Mouse (Mus musculus) stomach, embryonic 15.5 days (tissue): ENCODE measurements at regions not wholly inside any gene's neighbourhood (a gene's known extent, or its start where the extent isn't known, plus 50 kb on each side); places are given as distances from the start of the nearest gene placed in this dataset.

ENCODE experiments used
- ATAC-seq: fragments of 200-750 bp; cut with Nextera tagmentation; 2 replicates; pipeline ENCODE4 v1.8.0; 2017; ENCODE audit warnings: low read depth, moderate number of reproducible peaks, moderate TSS enrichment; ENCODE audit not compliant: insufficient read depth, low FRiP score
- H3K27ac ChIP-seq: fragments of 300-500 bp; sonication (generic); 2 replicates; pipeline ENCODE4 v1.5.1; 2015; ENCODE audit warnings: mild to moderate bottlenecking, inconsistent platforms
- H3K27me3 ChIP-seq: fragments of 300-500 bp; sonication (generic); replicated peaks from 2 replicates; pipeline ENCODE4 v1.6.1; 2015; ENCODE audit warnings: inconsistent platforms
- H3K36me3 ChIP-seq: fragments of 300-500 bp; sonication (generic); 2 replicates; pipeline ENCODE4 v1.6.1; 2015; ENCODE audit warnings: inconsistent platforms
- H3K4me1 ChIP-seq: fragments of 300-500 bp; sonication (generic); 2 replicates; pipeline ENCODE4 v1.6.1; 2015; ENCODE audit warnings: inconsistent platforms
- H3K4me2 ChIP-seq: fragments of 300-500 bp; sonication (generic); 2 replicates; pipeline ENCODE4 v1.6.1; 2015; ENCODE audit warnings: mild to moderate bottlenecking, inconsistent platforms
- H3K4me3 ChIP-seq: fragments of 300-500 bp; sonication (generic); replicated peaks from 2 replicates; pipeline ENCODE4 v1.5.1; 2015; ENCODE audit warnings: inconsistent platforms
- H3K9ac ChIP-seq: fragments of 300-500 bp; sonication (generic); 2 replicates; pipeline ENCODE4 v1.6.1; 2015; ENCODE audit warnings: inconsistent platforms
- H3K9me3 ChIP-seq: fragments of 300-500 bp; sonication (generic); 2 replicates; pipeline ENCODE4 v1.6.1; 2016; ENCODE audit warnings: inconsistent platforms
- WGBS: fragments of 180-500 bp; shearing (Covaris S2); methylation state at CpG from one replicate; pipeline ENCODE4 v1.1.7; 2015; 5-methylcytosine and 5-hydroxymethylcytosine counted together

- Histone ChIP-seq H3K4me1 (no peaks in the 10 kb centered on the region), H3K36me3 (no peaks in the 10 kb centered on the region), H3K4me2 (peak overlapping the region; percentile 45), H3K4me3 (peak overlapping the region; percentile 19; the same call in 1 of the 2 replicates), H3K9me3 (no peaks in the 10 kb centered on the region), H3K27me3 (no peaks in the 10 kb centered on the region), H3K27ac (no peak overlapping the region), H3K9ac (no peak overlapping the region)
- 2% methylated on average over 10 of the region's 10 CpGs for WGBS
- no peak; the same call in 1 of the 2 replicates for ATAC-seq
Observed at GRCm38 (mm10) chr13:46162025-46162374, 111.5 kb upstream of the Stmnd1 start.

DNA sequence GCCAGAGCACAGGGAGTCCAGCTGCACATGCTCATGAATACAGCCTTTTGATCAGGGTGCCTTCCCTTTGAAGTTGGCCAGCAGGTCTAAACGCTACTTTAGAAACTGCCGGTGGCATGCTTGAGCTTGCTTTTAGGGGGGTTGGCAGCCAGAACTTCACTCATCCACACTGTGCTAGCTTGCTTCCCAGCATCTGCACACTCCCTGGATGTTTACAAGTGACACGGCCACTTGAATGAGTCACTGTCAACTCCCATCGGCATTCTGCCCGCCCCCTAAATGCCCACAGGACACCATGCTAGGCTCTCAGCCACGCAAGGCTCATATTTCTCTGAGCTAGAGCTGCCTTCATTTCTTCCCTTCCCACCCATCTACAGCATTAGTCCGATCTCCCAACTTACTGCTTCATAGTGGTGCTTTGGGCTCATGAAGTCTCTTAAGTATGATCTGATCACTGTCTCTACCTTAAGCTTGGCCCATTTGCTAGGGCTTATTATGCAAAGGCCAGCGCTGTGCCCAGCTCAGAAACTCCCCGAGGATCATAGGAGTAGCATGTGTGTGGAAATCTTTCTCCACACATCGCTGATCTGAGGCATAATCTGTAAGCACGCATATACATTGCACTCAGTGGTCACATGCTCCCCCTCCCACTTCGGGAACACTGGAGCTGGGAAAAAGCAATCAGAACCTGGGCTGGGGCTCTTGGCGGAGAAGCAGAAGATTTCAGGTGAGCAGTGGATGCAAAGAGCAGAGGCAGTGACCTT is 112.1 kb upstream of the Stmnd1 start:
- H3K9me3 ChIP-seq, result no peaks in the 10 kb centered on the region
- ATAC-seq, result no peak
- H3K27me3 ChIP-seq, result no peaks in the 10 kb centered on the region
- H3K4me3 ChIP-seq, result peak overlapping the region; percentile 19; the same call in 1 of the 2 replicates
- peak overlapping the region; percentile 45 for H3K4me2 ChIP-seq
- no peak overlapping the region for H3K9ac ChIP-seq
- no peaks in the 10 kb centered on the region for H3K4me1 ChIP-seq
- H3K36me3 ChIP-seq, result no peaks in the 10 kb centered on the region
- WGBS, result 39% methylated on average over 13 of the region's 13 CpGs
- no peak overlapping the region for H3K27ac ChIP-seq

DNA sequence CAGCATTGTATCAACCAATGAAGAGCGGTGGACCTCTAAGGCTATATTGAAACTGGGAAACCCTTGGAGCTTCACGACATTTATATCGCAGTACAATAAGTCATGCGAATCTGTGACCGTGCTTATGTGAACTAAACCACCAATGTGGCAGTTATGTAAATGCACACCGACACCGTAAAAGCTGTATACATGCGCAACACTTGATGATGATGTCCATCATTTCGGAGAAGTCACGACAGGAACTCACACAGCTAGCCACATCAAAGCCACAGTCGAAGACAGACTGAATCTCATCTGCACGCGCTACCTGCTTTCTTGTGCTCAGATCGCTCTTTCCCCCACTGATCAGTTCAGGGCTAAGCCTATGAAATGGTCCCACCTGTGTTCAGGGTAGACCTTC is 114.2 kb upstream of the Stmnd1 start:
- no peaks in the 10 kb centered on the region for H3K27me3 ChIP-seq
- no peak overlapping the region for H3K4me2 ChIP-seq
- no peak for ATAC-seq
- no peak overlapping the region for H3K9ac ChIP-seq
- H3K27ac ChIP-seq, result no peak overlapping the region
- H3K9me3 ChIP-seq, result no peaks in the 10 kb centered on the region
- WGBS, result 93% methylated on average over 14 of the region's 14 CpGs
- H3K36me3 ChIP-seq, result no peaks in the 10 kb centered on the region
- no peaks in the 10 kb centered on the region for H3K4me1 ChIP-seq
- no peak overlapping the region for H3K4me3 ChIP-seq

DNA sequence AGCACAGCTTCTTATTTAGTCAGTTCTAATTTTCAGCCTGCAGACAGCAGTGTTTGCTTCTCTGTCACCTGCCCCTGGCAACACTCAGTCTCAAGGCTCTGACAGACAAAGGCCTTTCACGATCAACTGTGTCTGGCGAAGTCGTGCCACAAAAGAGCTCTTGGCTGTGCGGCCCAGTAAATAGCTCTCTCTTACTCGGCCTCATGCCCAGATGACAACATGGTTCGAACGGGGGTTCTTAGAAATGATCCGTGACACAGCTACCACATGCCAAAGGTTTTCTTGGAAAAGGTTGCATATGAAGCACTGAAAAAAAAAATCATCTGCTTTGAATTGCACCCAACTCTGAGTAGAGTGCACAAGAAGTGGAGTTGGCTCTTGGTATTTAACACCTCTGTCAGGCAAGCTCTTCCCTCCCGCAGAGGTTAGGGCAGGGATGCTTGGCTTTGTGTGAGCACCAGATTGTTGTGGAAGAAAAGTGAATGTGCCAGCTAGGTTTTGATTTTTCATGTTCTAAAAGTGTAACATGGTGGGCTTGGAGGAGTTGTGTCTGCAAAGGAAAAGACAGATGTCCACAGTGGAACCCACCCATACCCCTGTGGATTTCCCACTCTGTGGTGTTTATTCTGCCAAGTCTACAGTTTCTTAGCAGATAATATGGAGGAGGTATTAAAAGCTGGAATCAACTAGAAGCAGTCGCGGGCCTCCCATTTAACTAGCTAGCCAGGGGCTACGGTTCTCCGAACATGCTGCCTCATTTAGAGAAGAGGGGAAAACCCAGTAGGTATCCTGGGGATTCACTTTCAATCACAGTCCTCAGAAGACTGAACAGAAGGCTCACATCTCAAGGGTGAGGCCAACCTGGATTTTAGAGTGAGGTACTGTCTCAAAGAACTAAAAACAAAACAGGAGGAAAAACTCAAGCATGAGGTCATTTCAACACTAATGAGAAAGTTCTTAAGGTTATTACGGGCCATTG is 120.0 kb upstream of the Stmnd1 start:
- Histone ChIP-seq H3K9me3 (no peaks in the 10 kb centered on the region), H3K4me2 (no peak overlapping the region), H3K4me1 (no peaks in the 10 kb centered on the region), H3K36me3 (no peaks in the 10 kb centered on the region), H3K9ac (no peak overlapping the region), H3K27me3 (no peaks in the 10 kb centered on the region), H3K4me3 (no peak overlapping the region), H3K27ac (no peak overlapping the region)
- ATAC-seq, result no peak
- WGBS, result 84% methylated on average over 14 of the region's 14 CpGs

GRCm38 (mm10) chr13:46140006-46140405 is 133.5 kb upstream of the Stmnd1 start:
- Histone ChIP-seq H3K9me3 (no peaks in the 10 kb centered on the region), H3K9ac (no peak overlapping the region), H3K36me3 (no peaks in the 10 kb centered on the region), H3K27me3 (no peaks in the 10 kb centered on the region), H3K4me1 (no peaks in the 10 kb centered on the region), H3K4me3 (no peak overlapping the region), H3K4me2 (no peak overlapping the region), H3K27ac (no peak overlapping the region)
- 85% methylated on average over 3 of the region's 3 CpGs for whole genome bisulfite sequencing
- ATAC-seq, result no peak

DNA sequence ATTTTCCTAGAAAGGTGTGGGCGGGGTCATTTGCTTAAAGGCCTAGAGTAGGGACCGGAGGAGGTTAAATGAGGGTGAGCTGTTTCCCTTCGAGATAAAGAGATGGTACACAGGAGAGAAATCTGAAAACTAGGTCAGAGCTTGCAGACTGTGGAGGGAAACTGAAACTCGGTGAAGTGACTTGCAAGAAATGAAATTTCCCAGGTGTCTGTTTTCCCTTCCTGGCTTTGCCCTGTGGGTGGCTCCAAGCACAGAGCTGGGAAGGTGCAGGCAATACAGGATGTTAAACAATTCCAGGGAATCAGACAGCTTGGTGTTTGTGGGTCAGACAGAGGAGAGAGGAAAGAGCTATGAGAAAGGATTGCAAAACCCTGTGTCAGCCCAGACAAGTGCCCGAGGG is 134.3 kb upstream of the Stmnd1 start:
- no peak overlapping the region for H3K4me2 ChIP-seq
- H3K27ac ChIP-seq, result no peak overlapping the region
- H3K4me1 ChIP-seq, result no peaks in the 10 kb centered on the region
- WGBS, result 64% methylated on average over 5 of the region's 5 CpGs
- H3K9me3 ChIP-seq, result no peaks in the 10 kb centered on the region
- no peaks in the 10 kb centered on the region for H3K27me3 ChIP-seq
- no peak for ATAC-seq
- H3K36me3 ChIP-seq, result no peaks in the 10 kb centered on the region
- no peak overlapping the region for H3K4me3 ChIP-seq
- no peak overlapping the region for H3K9ac ChIP-seq

GRCm38 (mm10) chr13:46135411-46135810 is 138.1 kb upstream of the Stmnd1 start:
- WGBS, result 82% methylated on average over 8 of the region's 8 CpGs
- H3K4me2 ChIP-seq, result no peak overlapping the region
- H3K4me3 ChIP-seq, result no peak overlapping the region
- no peaks in the 10 kb centered on the region for H3K4me1 ChIP-seq
- H3K27ac ChIP-seq, result no peak overlapping the region
- no peaks in the 10 kb centered on the region for H3K9me3 ChIP-seq
- no peaks in the 10 kb centered on the region for H3K27me3 ChIP-seq
- ATAC-seq, result no peak
- H3K36me3 ChIP-seq, result no peaks in the 10 kb centered on the region
- H3K9ac ChIP-seq, result no peak overlapping the region

GRCm38 (mm10) chr13:46129236-46129855 is 144.2 kb upstream of the Stmnd1 start:
- no peaks in the 10 kb centered on the region for H3K9me3 ChIP-seq
- no peaks in the 10 kb centered on the region for H3K27me3 ChIP-seq
- 89% methylated on average over 9 of the region's 9 CpGs for WGBS
- no peak overlapping the region for H3K9ac ChIP-seq
- ATAC-seq, result no peak
- no peak overlapping the region for H3K4me3 ChIP-seq
- H3K27ac ChIP-seq, result no peak overlapping the region
- no peaks in the 10 kb centered on the region for H3K4me1 ChIP-seq
- H3K36me3 ChIP-seq, result no peaks in the 10 kb centered on the region
- H3K4me2 ChIP-seq, result no peak overlapping the region

DNA sequence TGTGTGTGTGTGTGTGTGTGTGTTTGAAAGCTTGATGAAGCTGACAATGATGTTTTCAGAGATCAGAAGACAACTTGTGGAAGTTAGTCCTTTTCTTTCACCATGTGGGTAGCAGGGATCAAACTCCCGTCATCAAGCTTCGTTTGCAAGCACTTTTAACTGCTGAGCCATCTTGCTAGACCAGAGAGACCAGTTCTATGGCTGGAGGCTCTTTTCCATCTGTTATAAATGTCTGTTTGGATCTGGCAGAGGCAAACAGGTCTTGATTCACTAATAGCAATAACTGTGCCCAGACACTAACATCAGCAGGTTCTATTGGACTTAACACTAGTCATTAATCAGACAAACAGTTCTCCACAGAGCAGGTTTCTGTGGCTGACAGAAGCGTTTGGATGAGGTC is 150.1 kb upstream of the Stmnd1 start:
- Histone ChIP-seq H3K4me3 (no peak overlapping the region), H3K27me3 (no peaks in the 10 kb centered on the region), H3K9ac (no peak overlapping the region), H3K27ac (no peak overlapping the region), H3K4me2 (no peak overlapping the region), H3K9me3 (no peaks in the 10 kb centered on the region), H3K36me3 (no peaks in the 10 kb centered on the region), H3K4me1 (no peaks in the 10 kb centered on the region)
- no peak for ATAC-seq
- 64% methylated on average over 3 of the region's 3 CpGs for WGBS

DNA sequence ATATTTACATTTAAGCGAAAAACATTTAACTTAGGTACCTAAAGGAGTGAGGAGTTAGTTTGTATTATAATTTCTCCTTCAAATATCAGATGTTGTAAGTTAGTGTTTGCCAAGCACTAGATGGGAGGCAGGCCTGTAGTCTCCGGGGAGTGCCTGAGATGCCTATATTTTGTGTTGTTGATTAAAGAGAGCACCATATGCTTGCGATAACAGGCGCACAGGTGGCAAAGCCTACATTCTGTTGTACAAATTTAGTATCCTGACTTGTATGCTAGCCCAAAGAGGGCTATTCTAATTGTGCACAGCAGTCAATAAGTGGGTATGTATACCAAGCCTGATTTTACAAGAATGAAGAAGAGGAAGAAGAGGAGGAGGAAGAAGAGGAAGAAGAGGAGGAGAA is 151.8 kb upstream of the Atxn1 start:
- H3K27me3 ChIP-seq, result no peaks in the 10 kb centered on the region
- H3K4me1 ChIP-seq, result no peaks in the 10 kb centered on the region
- ATAC-seq, result no peak
- no peaks in the 10 kb centered on the region for H3K9me3 ChIP-seq
- H3K36me3 ChIP-seq, result no peaks in the 10 kb centered on the region
- no peak overlapping the region for H3K4me3 ChIP-seq
- WGBS, result 83% methylated on average over 4 of the region's 4 CpGs
- H3K27ac ChIP-seq, result no peak overlapping the region
- no peak overlapping the region for H3K9ac ChIP-seq
- no peak overlapping the region for H3K4me2 ChIP-seq

- Histone ChIP-seq H3K36me3 (no peaks in the 10 kb centered on the region), H3K4me3 (no peak overlapping the region), H3K4me1 (no peaks in the 10 kb centered on the region), H3K27me3 (no peaks in the 10 kb centered on the region), H3K4me2 (no peak overlapping the region), H3K27ac (no peak overlapping the region), H3K9me3 (no peaks in the 10 kb centered on the region), H3K9ac (no peak overlapping the region)
- 67% methylated on average over 6 of the region's 6 CpGs for WGBS
- ATAC-seq, result no peak
Observed at GRCm38 (mm10) chr13:46104971-46105370, 140.2 kb upstream of the Atxn1 start.

DNA sequence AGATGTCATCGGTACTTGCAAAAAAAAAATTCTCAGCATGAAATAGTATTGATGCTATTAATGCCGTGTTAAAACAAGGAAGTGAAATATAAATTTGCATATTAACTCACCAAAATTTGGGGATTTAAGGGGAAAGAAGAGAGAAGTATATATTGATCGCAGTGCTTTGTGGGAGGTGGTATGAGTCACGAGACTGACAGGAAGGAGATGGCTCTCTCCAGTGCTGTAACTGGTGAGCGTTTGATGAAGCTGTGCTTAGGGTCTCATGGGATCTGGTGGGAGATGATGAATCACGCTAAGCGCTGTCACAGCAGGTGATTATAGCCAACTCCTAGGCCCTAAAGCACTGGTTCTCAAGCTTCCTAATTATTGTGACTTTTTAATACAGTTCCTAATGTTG is 133.8 kb upstream of the Atxn1 start:
- H3K4me3 ChIP-seq, result no peak overlapping the region
- 83% methylated on average over 7 of the region's 7 CpGs for WGBS
- H3K4me2 ChIP-seq, result no peak overlapping the region
- no peak overlapping the region for H3K9ac ChIP-seq
- H3K9me3 ChIP-seq, result no peaks in the 10 kb centered on the region
- H3K36me3 ChIP-seq, result no peaks in the 10 kb centered on the region
- no peaks in the 10 kb centered on the region for H3K27me3 ChIP-seq
- H3K27ac ChIP-seq, result no peak overlapping the region
- no peak for ATAC-seq
- no peaks in the 10 kb centered on the region for H3K4me1 ChIP-seq
